Mouse (Mus musculus) testis, adult 2 months (tissue): ENCODE results near the gene Rnaset2b.
"Not testable (repeated sequence)": the region's sequence is repeated elsewhere in the genome, so short reads cannot be mapped to it uniquely, and the experiment has no call there.

Experiments used
- CTCF ChIP-seq: fragments of 200-500 bp; IDR thresholded peaks from 2 replicates; pipeline ENCODE4 v1.5.1; 2012; ENCODE audit warnings: low read depth, mild to moderate bottlenecking, inconsistent platforms, low read length, moderate library complexity; ENCODE audit not compliant: control insufficient read depth, insufficient read depth, insufficient replicate concordance
- POLR2A ChIP-seq: fragments of 200-500 bp; IDR thresholded peaks from 2 replicates; pipeline ENCODE4 v1.6.1; 2012; ENCODE audit warnings: low read depth, mild to moderate bottlenecking, inconsistent platforms, low read length, moderate library complexity; ENCODE audit not compliant: control insufficient read depth

DNA sequence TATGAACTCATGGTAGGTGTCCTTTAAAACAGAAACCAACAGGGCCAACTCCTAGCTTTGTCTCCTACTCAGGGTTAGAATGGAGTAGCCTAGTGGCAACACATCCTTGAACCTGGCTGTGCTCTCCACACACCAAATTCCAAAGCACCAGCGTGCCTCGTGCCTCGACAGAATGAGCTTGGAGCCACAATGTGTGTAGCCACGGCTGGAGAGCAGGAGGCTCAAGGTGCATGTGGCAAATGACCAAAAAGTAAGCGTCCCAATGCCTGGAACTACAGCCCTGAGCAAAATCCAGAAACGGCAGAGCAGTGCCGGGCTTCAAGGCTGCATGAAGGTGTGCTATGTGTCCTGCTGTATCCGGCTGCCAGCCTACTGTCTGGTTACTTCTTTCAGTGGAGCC is 804 bp downstream of the Rnaset2b start:
- TF ChIP-seq CTCF, POLR2A: not testable (repeated sequence)
